Mouse (Mus musculus): ENCODE measurements around the gene Zfp108.

- TF ChIP-seq POLR2A (IDR thresholded peaks at IDR 0.05; ENCODE audit: insufficient read depth, low read depth, low read length) (no peak), EP300 (IDR thresholded peaks at IDR 0.05; ENCODE audit: insufficient read depth, low read depth, low read length) (no peak)
Measured at GRCm38 (mm10) chr7:24298635-24298972, 44.0 kb downstream of the Zfp108 start.
